Mouse (Mus musculus) lung, postnatal 0 days (tissue): ENCODE data around the gene Hmga1.

ENCODE experiments used
- CTCF ChIP-seq: IDR thresholded peaks from 2 replicates; pipeline ENCODE4 v1.5.1; 2016; ENCODE audit warnings: antibody characterized with exemption, mild to moderate bottlenecking
- EP300 ChIP-seq: IDR thresholded peaks from 2 replicates; pipeline ENCODE4 v1.6.1; 2016; ENCODE audit warnings: antibody characterized with exemption, mild to moderate bottlenecking, control low read depth

- TF ChIP-seq CTCF (no peak), EP300 (no peak)
Observed at GRCm38 (mm10) chr17:27555075-27555511, 1.2 kb upstream of the Hmga1 start.
